Mouse (Mus musculus) olfactory bulb, adult 2 months (tissue): ENCODE measurements around the gene Yod1.

ENCODE experiments used
- CTCF ChIP-seq: fragments of 200-500 bp; IDR thresholded peaks from 2 replicates; pipeline ENCODE4 v1.5.1; 2012; ENCODE audit warnings: low read depth, mild to moderate bottlenecking, low read length, moderate library complexity; ENCODE audit not compliant: insufficient read depth
- POLR2A ChIP-seq: fragments of 200-500 bp; IDR thresholded peaks from 2 replicates; pipeline ENCODE4 v1.6.1; 2012; ENCODE audit warnings: mild to moderate bottlenecking, low read depth, low read length, moderate library complexity; ENCODE audit not compliant: insufficient read depth

DNA sequence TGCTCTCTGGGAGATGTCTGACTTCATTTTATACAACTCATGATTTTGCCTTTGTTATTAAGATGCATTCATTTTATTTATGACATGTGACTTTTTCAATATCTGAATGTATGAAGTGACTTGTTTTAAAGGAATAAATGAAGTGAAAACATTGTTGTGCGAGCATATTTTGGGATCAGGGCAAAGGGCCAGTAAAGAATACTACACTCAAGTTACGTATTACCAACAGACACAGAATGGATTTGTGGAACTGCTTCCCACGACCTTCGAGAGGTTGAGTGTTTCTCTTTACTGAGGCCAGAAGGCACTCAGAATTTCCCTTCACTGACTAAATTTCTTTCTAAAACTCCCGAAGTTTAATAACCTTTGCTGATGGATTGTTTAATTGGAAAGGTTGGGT lies 7.1 kb downstream of the Yod1 start:
- TF ChIP-seq POLR2A (no peak), CTCF (no peak)
